Mouse (Mus musculus) urinary bladder, postnatal 36 days (tissue): Measurements from ENCODE around the gene Scp2.
A peak's percentile ranks its signal among the peaks of the same experiment; 100 is the strongest.
"Not testable (repeated sequence)": the region's sequence is repeated elsewhere in the genome, so short reads cannot be mapped to it uniquely, and the experiment has no call there.

Experiments
- DNase-seq, 2 experiments: peaks; one replicate each; pipeline ENCODE4 v3.0.0; 2022; ENCODE audit warnings: low spot score in 2 of 2, mixed read lengths in 1 of 2

Scp2 gene

DNA sequence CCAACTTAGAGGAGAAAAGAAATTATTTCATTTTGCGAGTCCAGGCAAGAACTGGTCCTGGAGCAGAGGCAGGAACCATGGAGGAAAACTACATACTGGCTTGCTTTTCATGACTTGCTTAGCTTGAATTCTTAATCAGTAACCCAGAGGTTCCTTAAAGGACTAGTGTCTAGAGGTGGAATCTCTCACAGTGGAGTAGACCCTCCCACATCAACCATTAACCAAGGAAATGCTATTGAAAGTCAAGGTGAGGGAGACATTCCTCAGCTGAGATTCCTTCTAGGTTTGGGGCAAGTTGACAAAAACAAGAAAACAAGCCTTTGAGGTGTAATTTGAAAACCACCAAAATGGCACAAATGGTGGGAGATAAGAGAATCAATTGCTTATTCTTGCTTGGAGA is at the start of gene Scp2:
TSS of gene Scp2 (minus strand) at position 119 of the 400 bp plus-strand sequence.
- DNase-seq: no peak

- no peak for DNase-seq
These were observed 48.1 kb upstream of the Scp2 start for GRCm38 (mm10) chr4:108192821-108193323.

DNA sequence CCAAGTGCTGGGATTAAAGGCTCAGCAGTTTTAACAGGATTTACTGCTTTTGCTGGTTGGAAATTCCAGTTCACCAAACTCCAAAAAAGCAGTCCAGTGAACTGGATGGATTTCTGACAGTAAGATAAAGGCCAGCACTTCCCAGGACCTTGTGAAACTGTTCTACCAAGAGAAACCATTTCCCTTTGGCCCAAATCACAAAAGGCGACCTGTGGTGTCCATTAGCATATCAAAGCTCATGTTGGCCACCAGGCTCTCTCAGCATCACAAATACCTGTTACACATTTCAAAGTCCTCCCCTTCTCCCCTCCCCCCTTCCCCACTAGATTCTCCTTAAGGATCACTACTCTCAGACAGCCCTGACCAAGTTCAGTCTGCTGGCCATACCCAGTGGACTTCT is 37.5 kb upstream of the Scp2 start:
- no peak for DNase-seq

DNA sequence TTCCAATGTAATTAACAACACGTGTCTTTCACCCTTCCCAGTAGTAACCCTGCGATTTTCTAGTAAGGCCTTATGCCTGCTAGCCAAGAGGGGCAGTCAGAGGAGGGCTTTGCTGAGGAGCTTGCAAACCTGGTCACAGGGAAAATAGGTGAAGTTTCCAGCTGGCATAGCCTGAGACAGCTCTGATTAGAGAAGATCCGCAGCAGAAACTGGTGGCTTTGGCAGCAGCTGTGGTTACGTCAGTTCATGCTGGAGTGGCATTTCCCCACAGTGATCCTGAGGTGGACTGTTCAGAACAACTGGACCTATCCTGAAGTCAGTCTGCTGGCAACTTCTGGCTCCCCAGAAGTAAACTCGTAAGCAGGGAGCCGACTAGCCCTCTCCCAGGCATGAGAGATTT is 23.3 kb upstream of the Scp2 start:
- DNase-seq: no peak

DNA sequence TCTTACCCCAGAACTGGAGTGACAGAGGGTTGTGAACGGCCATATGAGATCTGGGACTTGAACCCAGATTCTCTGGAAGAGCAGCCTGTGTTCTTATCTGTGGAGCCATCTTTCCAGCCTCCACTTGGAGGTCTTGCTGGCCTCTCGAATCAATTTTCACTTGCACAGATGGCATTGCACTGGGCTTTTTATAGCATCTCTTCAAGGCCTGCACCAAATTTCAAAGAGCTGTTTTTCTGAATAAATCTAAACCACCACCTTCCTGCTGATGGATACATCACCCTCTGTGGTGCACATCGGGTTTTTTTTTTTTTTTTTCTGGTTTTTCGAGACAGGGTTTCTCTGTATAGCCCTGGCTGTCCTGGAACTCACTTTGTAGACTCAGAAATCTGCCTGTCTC is 22.1 kb upstream of the Scp2 start:
- DNase-seq: no peak

DNA sequence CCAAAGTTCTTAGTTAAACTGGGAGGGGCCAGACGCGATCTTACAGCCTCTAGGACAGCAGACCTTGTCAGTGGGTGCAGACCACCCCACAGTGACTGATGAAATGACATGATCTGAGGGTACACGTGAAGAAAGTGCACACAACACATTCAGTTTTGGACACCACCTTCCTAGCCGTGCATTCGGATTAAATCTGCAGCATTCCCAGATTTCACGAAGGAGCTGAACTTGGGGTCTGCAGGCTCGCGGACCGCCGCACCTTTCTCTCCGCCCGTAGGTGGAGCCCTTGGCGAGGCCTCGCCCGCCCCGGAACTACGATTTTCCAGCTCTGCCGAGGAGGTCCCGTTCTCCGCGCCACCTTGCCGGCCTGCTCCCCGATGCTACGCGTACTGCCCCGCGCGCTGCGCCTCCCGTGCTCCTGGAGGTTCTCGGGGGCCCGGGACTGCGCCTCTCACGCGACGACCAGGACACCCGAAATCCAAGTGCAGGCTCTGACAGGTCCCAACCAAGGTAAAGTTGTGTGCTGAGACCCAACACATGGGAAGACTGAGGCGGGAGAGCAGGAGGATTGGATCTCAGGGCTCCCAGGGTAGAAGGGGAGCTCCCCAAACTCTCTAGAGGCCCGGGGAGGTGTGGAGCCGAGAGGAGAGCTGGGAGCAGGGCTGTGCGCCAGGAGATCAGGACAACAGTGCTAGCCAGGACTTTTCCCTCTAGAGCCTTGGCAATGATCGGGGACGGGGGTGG is 20.5 kb upstream of the Scp2 start, which contains the start of gene Echdc2:
TSS of gene Echdc2 (plus strand) at position 286 of the 744 bp plus-strand sequence.
- peak; percentile 14 to 37 for DNase-seq

DNA sequence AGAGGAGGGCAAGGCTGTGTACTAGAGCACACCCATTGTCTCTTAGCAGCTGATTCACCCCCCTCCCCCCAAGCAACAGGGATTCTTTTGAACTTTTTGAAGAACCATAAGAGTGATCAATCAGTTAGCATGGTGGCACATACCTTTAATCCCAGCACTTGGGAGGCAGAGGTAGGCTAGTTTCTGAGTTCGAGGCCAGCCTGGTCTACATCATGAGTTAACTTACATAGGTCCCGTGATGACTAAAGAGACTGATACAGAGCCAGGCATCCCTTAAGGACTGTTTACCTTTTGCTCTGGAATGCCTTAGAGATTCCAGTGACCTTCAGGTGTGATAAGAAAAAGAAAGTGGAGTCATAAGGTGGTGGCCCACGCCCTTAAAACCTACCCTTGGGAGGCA is 18.5 kb upstream of the Scp2 start:
- DNase-seq: no peak

DNA sequence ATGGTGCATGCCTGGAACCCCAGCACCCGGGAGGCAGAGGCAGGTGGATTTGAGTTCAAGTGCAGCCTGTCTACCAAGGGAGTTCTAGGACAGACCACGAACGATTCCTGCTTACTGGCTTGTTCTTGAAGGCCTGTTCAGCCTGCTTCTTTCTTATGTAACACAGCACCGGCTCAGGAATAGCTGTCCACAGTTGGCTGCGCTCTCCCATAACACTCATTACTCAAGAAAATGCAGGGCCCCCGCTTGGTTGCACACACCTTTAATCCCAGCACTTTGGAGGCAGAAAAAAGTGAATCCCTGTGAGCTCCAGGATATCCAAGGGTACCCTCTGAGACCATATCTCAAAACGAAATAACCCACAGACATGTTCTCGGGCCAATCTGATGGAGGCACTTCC is 17.1 kb upstream of the Scp2 start:
- DNase-seq: no peak

GRCm38 (mm10) chr4:108155141-108155540 is 10.3 kb upstream of the Scp2 start:
- not testable (repeated sequence) for DNase-seq

- DNase-seq: not testable (repeated sequence)
These were observed 756 bp upstream of the Scp2 start for GRCm38 (mm10) chr4:108145554-108145953.

GRCm38 (mm10) chr4:108143778-108144177 is 1.0 kb downstream of the Scp2 start:
- no peak for DNase-seq

GRCm38 (mm10) chr4:108143178-108143577 is 1.6 kb downstream of the Scp2 start:
- not testable (repeated sequence) for DNase-seq

DNA sequence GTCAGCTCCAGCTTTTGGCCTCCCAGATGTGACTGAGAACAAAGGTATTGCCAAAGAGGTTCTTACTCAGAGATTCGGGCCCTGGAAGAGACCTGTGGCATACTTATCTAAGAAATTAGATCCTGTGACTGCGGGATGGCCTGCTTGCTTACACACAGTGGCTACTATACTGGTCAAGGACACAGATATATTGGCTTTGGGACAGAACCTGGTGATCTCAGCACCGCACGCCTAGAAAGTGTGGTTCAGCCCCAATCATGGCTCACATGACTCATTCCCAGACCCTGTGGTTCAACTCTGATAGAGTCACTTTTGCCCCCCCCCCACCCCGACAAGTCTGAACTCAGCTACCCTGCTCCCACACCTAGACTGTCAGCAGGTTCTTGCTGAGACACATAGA is 7.9 kb downstream of the Scp2 start:
- DNase-seq: no peak

GRCm38 (mm10) chr4:108130452-108130851 is 14.3 kb downstream of the Scp2 start:
- DNase-seq: no peak

GRCm38 (mm10) chr4:108128339-108128738 is 16.5 kb downstream of the Scp2 start:
- DNase-seq: no peak

GRCm38 (mm10) chr4:108127516-108127915 is 17.3 kb downstream of the Scp2 start:
- DNase-seq: no peak

GRCm38 (mm10) chr4:108126260-108126659 is 18.5 kb downstream of the Scp2 start:
- no peak for DNase-seq

GRCm38 (mm10) chr4:108124104-108124503 is 20.7 kb downstream of the Scp2 start:
- DNase-seq: no peak

DNA sequence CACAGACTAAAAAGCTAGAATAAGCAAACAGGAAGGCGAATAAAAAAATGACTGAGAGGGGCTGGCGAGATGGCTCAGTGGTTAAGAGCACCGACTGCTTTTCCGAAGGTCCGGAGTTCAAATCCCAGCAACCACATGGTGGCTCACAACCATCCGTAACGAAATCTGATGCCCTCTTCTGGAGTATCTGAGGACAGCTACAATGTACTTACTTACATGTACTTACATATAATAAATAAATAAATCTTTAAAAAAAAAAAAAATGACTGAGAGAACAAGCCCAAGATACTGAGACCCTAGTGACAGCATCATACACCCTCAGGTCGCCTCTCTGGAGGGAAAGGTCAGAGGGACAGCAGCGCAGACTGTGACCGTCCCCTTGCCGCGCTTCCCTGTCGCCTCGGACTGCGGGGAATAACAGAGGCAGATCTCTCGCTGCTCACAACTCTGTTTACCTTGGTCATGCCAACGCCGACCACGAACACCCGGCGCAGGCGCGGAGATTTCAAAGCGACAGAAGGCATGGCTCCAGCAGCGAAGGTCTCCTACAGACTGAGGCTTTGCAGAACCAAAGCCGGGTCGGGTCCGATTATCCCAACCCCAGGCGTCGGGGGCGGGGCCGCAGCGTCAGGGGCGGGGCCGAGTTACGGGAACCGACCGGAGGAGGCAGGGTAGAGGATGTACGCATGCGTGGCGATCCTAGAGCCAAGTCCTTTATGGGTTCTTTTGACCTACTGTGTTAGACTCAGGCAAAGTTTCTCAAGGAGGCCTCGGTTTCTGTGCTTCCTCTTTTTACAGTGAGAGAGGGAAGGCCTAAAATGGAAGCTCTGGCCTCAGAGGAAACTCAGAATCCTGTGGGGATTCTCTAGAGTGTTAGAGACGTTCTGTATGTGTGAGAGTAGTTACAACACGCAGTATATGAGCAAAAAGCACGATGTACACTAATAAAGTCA is 26.6 kb downstream of the Scp2 start:
- DNase-seq: peak; percentile 93 to 96

DNA sequence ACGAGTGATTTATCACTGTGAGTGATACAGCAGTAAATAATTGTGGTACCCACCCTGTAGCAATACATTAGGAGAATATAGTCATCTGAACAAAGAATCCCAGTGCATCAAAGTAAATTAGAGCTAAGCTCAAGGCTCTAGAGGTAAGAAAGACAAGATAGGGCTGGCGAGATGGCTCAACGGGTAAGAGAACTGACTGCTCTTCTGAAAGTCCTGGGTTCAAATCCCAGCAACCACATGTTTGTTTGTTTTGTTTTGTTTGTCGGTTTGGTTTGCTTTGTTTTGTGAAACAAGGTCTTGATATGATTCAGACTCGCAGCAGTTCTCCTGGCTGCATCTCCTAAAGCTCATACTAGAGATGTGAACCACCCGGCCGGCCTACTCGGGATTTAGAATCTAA is 27.3 kb downstream of the Scp2 start:
- DNase-seq: no peak

DNA sequence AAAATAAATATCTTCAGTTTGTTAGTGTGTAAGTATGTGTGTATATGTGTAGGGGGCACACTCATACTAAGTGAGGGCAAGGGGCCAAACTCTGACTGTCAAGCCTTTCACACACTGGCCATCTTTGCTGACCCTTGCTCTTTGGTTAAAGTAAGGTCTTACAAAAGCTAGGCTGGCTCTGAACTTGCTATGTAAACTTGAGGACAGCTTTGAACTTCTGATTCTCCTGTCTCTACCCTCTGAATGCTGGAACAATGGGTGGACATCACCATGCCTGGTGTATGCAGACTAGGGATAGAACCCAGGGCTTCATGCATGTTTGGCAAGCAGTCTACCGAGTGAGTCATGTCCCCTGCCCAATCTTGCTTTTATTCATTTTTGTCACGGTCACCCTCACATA is 28.3 kb downstream of the Scp2 start:
- DNase-seq: no peak

DNA sequence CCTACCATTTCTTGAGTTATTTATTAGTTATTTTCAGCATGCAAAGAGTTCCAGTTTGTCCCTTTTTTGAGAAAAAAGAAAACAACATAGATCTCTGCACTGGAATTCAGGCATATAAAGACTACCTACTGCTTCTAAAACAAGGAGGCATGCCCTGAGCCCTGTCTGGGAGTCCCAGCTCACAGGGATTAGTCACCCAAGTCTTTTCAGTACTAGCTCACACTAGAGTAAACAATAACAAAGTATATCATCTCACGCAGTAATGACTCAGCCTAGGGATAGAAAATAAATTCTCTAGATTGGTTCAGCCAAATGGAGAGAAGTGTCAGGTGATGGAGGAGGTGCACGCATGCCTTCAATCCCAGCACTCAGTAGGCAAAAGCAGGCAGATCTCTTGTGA is 34.1 kb downstream of the Scp2 start:
- no peak for DNase-seq

DNA sequence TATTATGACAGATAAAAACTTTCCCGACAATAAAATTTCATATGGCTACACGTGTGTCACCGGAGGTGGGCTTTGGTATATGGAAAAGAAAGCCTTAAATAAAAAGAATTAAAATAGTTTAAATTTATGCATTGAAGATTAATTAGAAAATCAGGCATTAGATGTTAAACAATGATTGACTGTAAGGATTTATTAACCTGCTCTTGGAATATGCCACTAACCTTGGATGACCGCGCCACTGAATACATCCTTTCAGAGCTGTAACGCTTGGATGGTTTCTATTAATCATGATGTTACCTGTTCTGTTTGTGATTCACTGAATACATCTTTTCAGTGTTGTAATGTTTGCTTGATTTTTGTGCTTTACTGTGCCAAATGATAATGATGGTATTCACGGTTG is 35.1 kb downstream of the Scp2 start:
- DNase-seq: no peak
